Mouse (Mus musculus): ENCODE data around the gene Dusp16.

- TF ChIP-seq CTCF (conservative IDR thresholded peaks at IDR 0.05; ENCODE audit: insufficient read depth, insufficient read length, low read depth, low read length) (no peak), POLR2A (IDR thresholded peaks at IDR 0.05; ENCODE audit: low read depth, low read length) (no peak)
Observed at GRCm38 (mm10) chr6:134725406-134725805, 67.0 kb downstream of the Dusp16 start.
